Mouse (Mus musculus) heart, postnatal 0 days (tissue): ENCODE results near the gene Ptk6. TPM values are rescaled to one million over a fixed set of nuclear protein-coding genes. Genes with fewer than 3 reads are reported as not detected.

Experiments
- ATAC-seq: fragments of 200-750 bp; cut with Nextera tagmentation; 2 replicates; pipeline ENCODE4 v1.8.0; 2017; ENCODE audit warnings: low read depth, moderate number of reproducible peaks, moderate library complexity; ENCODE audit not compliant: insufficient read depth
- DNase-seq: peaks from one replicate; pipeline ENCODE4 v3.0.0-alpha.2; 2016; ENCODE audit warnings: low spot score
- H3K27ac ChIP-seq: fragments of 300-500 bp; sonication (generic); 2 replicates; pipeline ENCODE4 v1.5.1; 2014; ENCODE audit warnings: low read depth, mild to moderate bottlenecking
- H3K27me3 ChIP-seq: fragments of 300-500 bp; sonication (generic); 2 replicates; pipeline ENCODE4 v1.6.1; 2014; ENCODE audit warnings: low read length, mixed read lengths; ENCODE audit not compliant: control insufficient read depth, insufficient read depth
- H3K36me3 ChIP-seq: fragments of 300-500 bp; sonication (generic); replicated peaks from 2 replicates; pipeline ENCODE4 v1.6.1; 2014; ENCODE audit warnings: low read length, mixed read lengths; ENCODE audit not compliant: control insufficient read depth, insufficient read depth
- H3K4me1 ChIP-seq: fragments of 300-500 bp; sonication (generic); 2 replicates; pipeline ENCODE4 v1.6.1; 2014; ENCODE audit warnings: antibody characterized with exemption; ENCODE audit not compliant: control insufficient read depth, insufficient read depth
- H3K4me2 ChIP-seq: fragments of 300-500 bp; sonication (generic); 2 replicates; pipeline ENCODE4 v1.6.1; 2014; ENCODE audit warnings: low read depth, mild to moderate bottlenecking, low read length, moderate library complexity
- H3K4me3 ChIP-seq: fragments of 300-500 bp; sonication (generic); 2 replicates; pipeline ENCODE4 v1.5.1; 2014; ENCODE audit warnings: low read depth, low read length
- H3K9ac ChIP-seq: fragments of 300-500 bp; sonication (generic); replicated peaks from 2 replicates; pipeline ENCODE4 v1.6.1; 2014; ENCODE audit warnings: low read depth, low read length, mixed read lengths
- H3K9me3 ChIP-seq: fragments of 300-500 bp; sonication (generic); replicated peaks from 2 replicates; pipeline ENCODE4 v1.6.1; 2016; ENCODE audit warnings: low read length; ENCODE audit not compliant: control insufficient read depth
- CTCF ChIP-seq: IDR thresholded peaks from 2 replicates; pipeline ENCODE4 v1.5.1; 2016; ENCODE audit warnings: antibody characterized with exemption, control low read depth, low read depth
- EP300 ChIP-seq: IDR thresholded peaks from 2 replicates; pipeline ENCODE4 v1.6.1; 2016; ENCODE audit warnings: antibody characterized with exemption, low read depth
- WGBS: fragments of 180-500 bp; shearing (Covaris S2); extraction: QIAGEN DNeasy Blood & Tissue Kit; methylation state at CpG from one replicate; pipeline ENCODE4 v1.1.7; 2014; 5-methylcytosine and 5-hydroxymethylcytosine counted together
- polyA plus RNA-seq: library from polyadenylated mRNA; unstranded; fragments of >200 nt; fragmentation: Nextera tagmentation; extraction: Ambion mirVana; gene quantifications from 2 replicates; pipeline ENCODE4 v1.2.1, GENCODE M21; 2015
- total RNA-seq: library from RNA; depleted of rRNA; stranded (reverse); fragments of >200 nt; gene quantifications from 2 replicates; pipeline ENCODE4 v1.2.3, GENCODE M21; 2014; ENCODE audit warnings: low replicate concordance

Ptk6 gene
- total and polyA plus RNA-seq, 2 experiments from 2014 or later: not detected

DNA sequence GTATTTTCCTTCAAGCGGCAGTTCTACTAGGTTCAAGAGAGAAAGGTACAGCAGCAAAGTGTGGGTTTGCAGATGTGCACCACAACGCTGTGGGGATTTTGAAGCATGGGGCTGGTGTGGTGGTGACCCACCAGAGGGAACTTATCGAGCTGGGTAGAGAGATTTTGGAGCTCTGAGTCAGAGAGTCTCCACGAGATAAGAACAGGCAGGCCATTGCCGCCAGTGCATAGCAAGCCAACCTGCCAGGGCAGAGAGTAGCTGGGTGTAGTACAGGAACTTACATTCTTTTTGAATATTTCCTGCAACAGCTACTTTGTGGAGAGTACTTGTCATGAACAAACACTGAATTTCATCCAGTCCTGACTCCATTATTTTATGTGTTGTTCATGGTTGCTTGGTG lies 24.1 kb downstream of the Ptk6 start:
- Histone ChIP-seq H3K4me3 (no peak overlapping the region), H3K9ac (no peak overlapping the region), H3K36me3 (no peaks in the 10 kb centered on the region), H3K4me1 (no peaks in the 10 kb centered on the region), H3K4me2 (no peak overlapping the region), H3K9me3 (no peaks in the 10 kb centered on the region), H3K27ac (no peak overlapping the region), H3K27me3 (no peaks in the 10 kb centered on the region)
- ATAC-seq (no peak), DNase-seq (no peak)
- no peak for TF ChIP-seq EP300
- TF ChIP-seq CTCF: no peak
- 45% methylated on average over 5 of the region's 5 CpGs for WGBS

DNA sequence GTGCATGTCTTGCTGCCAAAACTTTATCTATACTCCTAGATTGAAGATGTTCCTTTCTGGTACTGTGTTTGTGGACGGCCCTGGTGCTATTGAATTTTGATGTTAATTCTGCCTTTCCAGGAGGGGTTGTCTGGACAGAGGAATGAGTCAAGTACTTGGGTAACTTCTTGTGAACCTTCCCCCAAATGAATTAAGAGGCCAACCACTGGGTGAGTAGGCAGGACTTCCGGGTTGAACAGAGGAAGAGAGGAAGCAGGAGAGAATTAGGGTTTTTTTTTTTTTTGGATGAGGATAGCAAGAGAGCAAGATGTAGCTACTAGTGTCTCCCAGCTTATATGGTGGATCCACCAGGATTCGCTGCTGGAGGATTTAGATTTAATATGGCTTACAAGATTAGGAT lies 24.6 kb downstream of the Ptk6 start:
- 73% methylated on average over 3 of the region's 3 CpGs for WGBS
- Histone ChIP-seq H3K27me3 (no peaks in the 10 kb centered on the region), H3K4me3 (no peak overlapping the region), H3K27ac (no peak overlapping the region), H3K36me3 (no peaks in the 10 kb centered on the region), H3K9me3 (no peaks in the 10 kb centered on the region), H3K9ac (no peak overlapping the region), H3K4me2 (no peak overlapping the region), H3K4me1 (no peaks in the 10 kb centered on the region)
- TF ChIP-seq EP300: no peak
- no peak for TF ChIP-seq CTCF
- no peak for DNase-seq
- no peak for ATAC-seq

DNA sequence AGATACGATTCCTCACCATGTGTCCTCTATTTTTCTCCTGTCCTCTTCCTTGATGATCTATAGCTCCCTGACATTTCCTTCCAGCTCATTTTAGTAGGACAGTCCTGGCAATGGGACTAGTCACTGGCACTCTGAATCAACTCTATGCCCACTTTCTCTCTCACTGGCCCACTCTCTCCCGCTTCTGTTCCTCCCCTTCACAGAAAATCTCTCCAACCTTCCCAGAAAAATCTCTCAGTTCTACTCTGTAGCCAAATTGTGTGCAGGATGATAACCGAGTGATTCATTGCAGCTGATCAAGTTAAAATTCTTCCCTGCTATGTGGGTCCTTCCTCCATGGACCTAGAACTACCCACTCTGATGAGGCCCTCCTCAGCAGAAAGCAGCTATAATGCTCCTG lies 27.9 kb downstream of the Ptk6 start:
- Histone ChIP-seq H3K27me3 (no peaks in the 10 kb centered on the region), H3K4me2 (no peak overlapping the region), H3K4me1 (no peaks in the 10 kb centered on the region), H3K36me3 (no peaks in the 10 kb centered on the region), H3K4me3 (no peak overlapping the region), H3K9ac (no peak overlapping the region), H3K9me3 (no peaks in the 10 kb centered on the region), H3K27ac (no peak overlapping the region)
- DNase-seq: no peak
- no peak for ATAC-seq
- TF ChIP-seq CTCF (no peak), EP300 (no peak)
- 86% methylated on average over 3 of the region's 3 CpGs for WGBS

DNA sequence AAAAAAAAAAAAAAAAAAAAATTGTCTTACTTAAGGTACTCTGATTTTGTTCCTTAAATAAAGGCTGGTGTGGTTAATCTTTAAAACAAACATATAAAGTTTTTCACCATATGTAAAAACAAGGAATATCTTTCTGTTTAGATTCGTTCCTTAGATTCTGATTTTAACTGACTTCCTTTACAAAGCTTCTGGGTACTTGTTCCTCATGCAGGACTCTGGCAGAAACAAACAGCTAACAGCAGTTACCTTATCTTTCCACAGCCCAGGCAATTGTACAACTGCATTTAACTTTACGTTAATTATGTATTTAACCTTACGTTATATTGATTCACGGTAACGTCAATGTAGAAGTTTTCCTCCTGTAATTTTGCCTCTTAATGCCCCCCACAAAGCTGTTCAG lies 36.1 kb downstream of the Ptk6 start:
- H3K36me3 ChIP-seq: no peaks in the 10 kb centered on the region
- ATAC-seq: no peak
- H3K9ac ChIP-seq: no peak overlapping the region
- no peak for DNase-seq
- no peak overlapping the region for H3K4me3 ChIP-seq
- peaks cover 3% of the 10 kb centered on the region; the same call in 1 of the 2 replicates for H3K27me3 ChIP-seq
- TF ChIP-seq CTCF: no peak
- no peaks in the 10 kb centered on the region for H3K9me3 ChIP-seq
- H3K4me2 ChIP-seq: no peak overlapping the region
- 84% methylated on average over 5 of the region's 5 CpGs for WGBS
- H3K27ac ChIP-seq: no peak overlapping the region
- H3K4me1 ChIP-seq: no peaks in the 10 kb centered on the region

DNA sequence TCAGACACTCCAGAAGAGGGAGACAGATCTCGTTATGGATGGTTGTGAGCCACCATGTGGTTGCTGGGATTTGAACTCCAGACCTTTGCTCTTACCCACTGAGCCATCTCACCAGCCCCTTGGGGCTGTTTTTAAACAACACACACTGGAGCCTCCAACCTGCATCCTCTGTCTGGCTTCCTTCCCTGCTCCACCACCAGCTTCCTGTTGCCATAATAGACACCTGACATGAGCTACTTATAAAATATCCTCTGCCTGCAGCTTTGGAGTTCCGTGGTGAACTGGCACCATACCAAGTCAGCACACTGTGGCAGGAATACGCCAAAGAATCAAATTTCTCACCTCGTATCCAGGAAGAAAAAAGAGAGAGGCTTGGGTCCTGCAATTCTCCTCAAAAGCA lies 41.8 kb downstream of the Ptk6 start:
- Histone ChIP-seq H3K36me3 (no peaks in the 10 kb centered on the region), H3K4me2 (no peak overlapping the region), H3K27ac (no peak overlapping the region), H3K9me3 (no peaks in the 10 kb centered on the region), H3K9ac (no peak overlapping the region), H3K4me1 (peaks cover 31% of the 10 kb centered on the region), H3K4me3 (no peak overlapping the region), H3K27me3 (peaks cover 13% of the 10 kb centered on the region; the same call in 1 of the 2 replicates)
- DNase-seq: no peak
- 47% methylated on average over 4 of the region's 4 CpGs for WGBS
- TF ChIP-seq EP300 (no peak), CTCF (no peak)
- ATAC-seq: no peak

DNA sequence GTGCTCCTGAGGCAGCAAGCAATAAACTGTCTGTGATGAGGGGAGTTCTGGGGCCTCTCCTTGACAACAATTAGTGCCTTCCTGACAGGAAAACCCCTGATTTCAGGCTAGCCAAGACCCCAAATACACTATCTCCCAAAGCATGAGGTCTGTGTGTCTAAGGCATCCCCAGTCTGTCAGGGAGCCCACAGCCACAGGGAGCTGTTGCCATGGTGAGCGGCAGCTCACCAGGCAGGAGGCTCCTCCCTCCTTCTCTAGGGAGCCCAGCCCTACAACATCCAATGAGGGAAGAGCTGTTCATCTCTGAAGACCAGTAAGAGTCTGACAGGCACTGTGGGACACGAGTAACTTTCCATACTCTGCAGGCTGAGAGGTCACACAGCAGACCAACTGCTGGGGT lies 42.8 kb downstream of the Ptk6 start:
- DNase-seq: peak; percentile 58
- 3% methylated on average over 2 of the region's 2 CpGs for WGBS
- Histone ChIP-seq H3K27me3 (peaks cover 13% of the 10 kb centered on the region; the same call in 1 of the 2 replicates), H3K9ac (no peak overlapping the region), H3K4me2 (peak overlapping the region; percentile 41), H3K9me3 (no peaks in the 10 kb centered on the region), H3K27ac (peak overlapping the region; percentile 86), H3K4me1 (peaks cover 38% of the 10 kb centered on the region), H3K4me3 (no peak overlapping the region), H3K36me3 (no peaks in the 10 kb centered on the region)
- ATAC-seq: peak; percentile 66
- TF ChIP-seq CTCF: no peak
- no peak for TF ChIP-seq EP300
